Mouse (Mus musculus) urinary bladder, postnatal 14 days (tissue): Measurements from ENCODE around the gene Fjx1.

Experiments used
- DNase-seq: peaks from one replicate; pipeline ENCODE4 v3.0.0; 2021; ENCODE audit warnings: low spot score

Gene Fjx1

DNA sequence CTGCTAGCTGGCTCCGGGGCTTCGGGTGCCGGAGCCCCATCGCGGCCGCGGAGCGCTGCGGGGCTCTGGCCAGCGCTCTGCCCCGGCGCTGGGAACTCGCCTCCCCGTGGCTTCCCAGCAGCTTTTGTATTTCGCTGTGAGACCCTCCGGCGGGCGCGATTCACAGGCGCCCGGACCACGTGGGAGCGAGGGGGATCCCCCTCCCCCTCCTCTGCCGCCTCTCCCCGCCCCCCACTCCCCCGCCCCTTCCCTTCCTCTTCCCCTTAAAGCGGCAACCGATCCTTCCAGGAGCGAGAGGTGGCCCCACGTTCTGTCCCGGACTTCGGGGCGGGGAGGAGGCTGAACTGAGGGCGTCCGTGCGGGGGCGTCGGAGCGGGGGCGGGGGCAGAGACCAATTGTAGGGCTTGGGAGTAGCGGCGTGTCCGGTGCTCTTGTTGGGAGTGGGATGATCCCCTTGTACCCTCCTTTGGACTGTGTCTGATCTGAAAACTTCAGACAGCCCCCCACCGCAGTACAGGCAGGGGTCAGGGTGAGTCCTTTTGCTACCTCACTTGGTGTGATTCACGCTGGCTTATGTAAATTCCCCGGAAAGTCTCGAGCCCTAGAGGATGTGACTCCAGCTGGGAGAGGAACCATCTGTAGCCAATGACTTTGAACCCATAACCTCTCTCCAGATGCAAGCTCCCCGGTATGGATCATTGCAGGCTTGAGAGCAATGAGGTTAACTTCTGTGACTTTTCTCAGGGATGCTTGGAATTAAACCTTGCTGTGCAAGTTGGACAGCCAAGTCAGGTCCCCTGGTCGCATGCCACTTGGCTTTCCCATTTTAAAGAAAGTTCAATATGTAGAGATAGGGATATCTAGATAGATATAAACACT, at the start of gene Fjx1:
Gene Fjx1, minus strand, starts transcription at position 829 of the 879 bp plus-strand sequence.
- DNase-seq: peak; percentile 39

DNA sequence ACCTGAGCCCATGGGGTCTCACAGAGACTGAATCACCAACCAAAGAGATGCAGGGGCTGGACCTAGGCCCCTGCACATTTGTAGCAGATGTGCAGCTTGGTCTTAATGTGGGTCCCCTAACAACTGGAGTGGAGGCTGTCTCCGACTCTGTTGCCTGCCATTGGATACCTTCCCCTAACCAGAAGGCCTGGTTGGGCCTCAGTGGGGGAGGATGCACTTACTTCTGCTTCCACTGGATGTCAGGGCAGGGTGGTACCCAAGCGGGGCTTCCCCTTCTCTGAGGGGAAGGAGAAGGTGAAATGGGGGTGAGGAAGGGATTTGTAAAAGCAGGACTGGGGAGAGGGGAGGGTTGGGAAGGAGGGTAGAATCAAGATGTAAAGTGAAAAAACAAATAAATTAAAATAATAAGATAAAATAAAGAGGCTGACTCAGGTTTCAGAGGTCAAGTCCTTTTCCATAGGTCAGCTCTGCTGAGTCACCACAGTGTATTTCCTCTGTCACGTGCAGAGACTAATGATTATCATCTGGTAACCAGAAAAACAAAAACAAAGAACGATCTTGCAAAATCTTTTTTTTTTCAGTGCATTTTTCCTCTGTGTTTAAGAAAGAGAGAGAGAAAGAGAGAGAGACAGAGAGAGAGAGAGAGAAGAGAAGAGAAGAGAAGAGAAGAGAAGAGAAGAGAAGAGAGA, 47.8 kb upstream of the Fjx1 start:
- no peak for DNase-seq

DNA sequence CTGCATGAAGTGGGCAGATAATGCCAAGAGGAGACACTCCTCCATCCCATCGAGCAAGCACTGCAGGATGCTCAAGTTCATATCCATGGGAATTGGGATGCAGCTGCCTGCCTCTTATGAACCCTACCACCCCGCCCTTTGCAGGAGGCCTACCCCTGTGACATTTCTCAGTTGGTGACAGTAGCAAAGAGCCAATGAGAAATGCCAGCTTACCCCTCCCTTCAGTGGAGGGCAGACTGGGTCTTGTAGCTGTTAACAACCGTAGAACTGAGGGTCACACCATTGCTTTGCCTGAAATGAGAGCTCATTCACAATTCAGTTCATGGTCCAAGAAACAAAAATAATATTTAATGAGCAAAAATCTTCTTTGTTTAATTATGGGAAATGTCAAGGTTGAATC, 28.4 kb upstream of the Fjx1 start:
- no peak for DNase-seq

DNA sequence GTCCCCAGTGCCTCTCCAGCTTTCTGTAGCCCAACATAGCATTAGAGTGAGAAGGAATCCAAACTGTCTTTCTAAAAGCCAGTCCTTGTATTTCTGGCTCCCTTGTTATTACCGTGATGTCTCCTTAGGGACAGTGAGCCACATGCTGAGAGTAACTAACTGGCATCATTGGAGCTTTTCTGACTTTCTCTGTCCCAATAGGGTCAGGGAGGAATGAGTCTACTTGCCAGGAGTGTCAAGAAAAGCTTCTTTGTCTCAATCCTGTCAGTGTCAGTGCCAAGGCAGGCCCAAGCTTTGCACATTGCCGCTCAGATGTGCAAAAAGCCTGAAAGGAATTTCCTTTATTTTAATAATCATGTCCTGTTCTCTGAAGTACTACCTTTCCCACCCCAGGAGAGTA, 23.8 kb upstream of the Fjx1 start:
- DNase-seq: no peak

DNA sequence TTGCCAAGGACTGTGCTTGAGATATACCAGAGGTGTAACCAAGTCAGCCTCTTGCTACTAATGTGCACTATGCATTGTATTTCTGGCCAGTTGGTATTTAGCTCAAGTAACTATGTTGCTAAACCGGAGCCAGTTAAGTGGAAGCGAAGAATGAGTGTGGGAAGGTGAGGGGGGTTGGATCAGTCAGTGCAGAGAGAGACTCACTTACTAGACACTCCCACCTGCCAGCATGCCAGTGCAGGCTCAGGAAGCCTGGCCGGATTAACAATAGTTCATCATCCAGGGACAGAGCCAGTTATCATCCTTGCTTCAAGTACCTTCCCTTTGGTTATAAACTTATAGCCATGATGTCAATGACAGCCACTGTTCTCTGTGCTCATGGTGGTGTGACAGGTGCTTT, 16.3 kb upstream of the Fjx1 start:
- DNase-seq: no peak

DNA sequence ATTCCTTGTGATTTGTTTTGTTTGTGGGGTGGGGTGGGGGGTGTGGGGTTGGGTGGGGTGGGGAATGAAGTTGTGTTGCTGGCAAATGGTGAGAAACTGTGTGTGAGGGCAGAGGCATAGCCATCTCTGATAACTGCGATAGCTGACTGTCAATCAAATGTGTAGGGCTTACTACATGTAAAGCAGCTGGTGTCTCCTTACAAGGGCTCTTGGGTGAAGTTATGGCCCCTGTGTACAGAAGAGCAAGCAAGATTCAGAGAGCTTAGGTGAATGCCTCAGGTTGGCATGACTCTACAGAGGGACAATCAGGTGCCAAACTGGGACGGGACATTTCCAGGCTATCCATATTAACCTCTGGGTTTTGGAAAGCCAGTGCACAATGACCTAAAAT, 12.0 kb upstream of the Fjx1 start:
- no peak for DNase-seq

DNA sequence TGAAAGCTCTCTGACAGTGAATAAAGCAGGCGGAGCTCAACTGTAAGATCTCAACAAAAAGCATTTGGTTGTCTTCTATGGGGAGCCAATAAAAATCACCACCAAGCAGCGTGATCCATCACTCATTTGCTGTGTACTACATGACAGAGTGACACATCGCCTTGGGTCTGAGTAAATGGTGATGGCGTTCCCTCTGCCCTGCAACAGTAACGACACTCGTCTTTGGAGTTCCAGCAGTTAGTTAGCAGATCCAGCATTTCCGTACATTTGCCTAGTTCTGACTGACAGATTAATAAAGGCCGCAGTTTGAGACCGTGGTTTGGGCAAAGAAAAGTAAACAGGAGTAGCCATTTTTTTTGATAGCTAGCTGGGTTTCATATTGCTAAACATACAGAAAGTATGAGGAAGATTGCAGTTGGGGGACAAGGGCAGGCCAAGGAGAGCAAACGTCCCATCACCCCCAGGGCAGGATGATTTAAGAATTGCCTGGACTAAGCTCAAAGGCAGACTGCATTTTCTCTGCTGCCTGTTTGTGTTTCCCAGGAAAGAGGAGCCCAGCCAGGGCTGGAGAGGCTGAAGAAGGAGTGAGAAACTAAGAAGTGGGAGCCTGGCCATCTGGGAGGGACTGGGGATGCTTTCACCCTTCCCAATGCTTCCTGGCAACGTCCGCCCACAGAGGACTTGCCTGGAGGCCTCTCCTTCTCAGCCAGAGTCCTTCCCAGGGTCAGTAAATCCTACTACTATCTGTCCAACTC, 11.5 kb upstream of the Fjx1 start:
- DNase-seq: peak; percentile 78

DNA sequence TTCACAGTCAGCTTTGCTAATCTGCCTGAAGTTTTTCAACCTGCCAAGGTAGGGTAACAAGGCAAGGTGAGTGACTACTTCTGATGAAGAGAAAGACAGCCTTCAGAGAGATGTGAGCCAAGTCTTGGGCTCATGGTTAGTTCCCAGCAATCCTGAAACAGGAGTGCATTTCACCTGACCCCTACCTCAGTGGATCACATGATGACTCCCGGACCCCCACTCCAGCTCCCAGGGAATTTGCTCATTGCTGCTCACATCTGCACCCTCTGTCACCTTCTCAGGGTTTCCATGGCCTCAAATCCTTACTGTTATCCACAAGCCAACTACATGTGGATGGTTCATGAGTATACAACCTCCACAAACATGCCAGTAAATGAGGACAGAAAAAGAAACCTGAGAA, 9.2 kb upstream of the Fjx1 start:
- no peak for DNase-seq

DNA sequence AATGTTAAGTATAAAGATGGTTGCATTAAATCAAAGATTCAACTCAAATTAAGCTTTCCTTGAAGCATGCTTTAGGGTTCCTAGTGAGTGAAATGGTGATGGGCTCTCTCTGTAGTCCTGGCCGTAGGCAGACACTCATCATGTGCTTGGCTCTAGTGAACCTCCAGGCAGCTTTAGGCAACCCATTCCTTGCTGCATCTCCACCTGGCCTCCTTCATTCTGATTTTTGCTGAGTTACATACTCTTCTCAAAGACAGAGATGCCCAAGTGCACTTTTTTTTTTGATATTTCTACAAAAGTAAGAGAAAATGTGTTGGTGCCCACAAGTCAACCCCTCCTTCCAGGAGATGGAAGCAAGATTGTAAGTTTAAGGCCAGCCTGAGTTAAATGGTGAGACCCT, 2.8 kb upstream of the Fjx1 start:
- DNase-seq: no peak

DNA sequence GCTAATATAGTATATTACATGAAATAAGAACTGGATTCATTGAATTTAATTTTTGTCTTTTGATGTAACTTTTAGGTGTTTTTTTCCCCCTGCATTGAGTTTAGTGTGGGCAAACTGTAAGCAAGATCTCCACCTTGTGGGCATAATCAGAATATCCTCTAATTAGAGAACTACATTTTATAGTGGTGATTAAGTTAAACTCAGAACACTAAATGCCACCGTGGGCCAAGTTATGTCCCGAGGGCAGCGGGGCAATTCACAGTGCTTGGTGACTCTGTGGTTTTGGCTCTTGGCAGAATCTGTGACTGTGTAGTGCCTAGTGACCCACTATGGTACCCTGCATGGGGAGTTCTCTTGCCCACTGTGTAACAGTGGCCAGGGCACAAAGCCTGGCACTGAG, 1.1 kb upstream of the Fjx1 start:
- no peak for DNase-seq

DNA sequence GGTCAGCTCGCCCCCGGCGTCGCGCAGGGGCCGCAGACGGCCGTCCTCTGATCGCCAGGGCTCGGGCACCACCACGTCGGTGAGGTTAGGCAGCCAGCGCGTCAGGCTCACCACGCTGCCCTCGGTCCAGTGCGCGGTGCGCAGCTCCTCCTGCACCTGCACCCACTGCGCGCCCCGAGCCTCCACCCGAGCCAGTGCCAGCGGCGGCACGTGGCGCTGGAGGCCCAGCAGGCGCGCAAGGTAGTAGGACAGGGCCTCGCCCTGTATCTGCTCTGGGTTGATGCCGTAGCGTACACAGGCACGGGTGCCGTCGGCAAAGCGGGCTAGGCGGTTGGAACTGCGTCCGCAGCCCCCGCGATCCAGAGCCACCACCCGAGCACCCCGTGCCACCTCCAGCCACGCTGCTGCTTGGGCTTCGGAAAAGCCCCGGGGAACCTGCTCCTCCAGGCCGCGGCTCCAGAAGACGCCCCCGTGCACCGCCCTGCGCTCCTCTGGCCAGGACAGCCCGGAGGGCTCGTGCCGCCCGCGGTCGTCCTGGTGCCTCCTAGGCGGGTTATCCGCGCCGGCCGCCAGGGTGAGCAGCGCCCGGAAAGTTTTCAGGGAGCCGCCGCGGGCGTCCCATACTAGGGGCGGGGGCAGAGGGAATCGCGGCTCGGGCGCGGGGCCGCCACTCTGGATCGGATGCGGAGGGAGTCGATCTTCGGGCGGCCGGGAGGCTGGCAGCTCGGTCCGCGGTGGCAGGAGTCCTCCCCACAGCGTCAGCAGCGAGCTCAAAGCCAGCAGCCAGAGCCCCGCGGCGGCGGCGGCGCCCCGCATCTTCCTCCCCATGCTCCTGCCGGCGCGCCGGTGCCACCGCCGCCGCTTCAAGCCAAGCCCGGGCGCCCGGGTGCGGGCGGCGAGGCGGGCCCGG, 1.3 kb downstream of the Fjx1 start:
- peak; percentile 45 for DNase-seq

DNA sequence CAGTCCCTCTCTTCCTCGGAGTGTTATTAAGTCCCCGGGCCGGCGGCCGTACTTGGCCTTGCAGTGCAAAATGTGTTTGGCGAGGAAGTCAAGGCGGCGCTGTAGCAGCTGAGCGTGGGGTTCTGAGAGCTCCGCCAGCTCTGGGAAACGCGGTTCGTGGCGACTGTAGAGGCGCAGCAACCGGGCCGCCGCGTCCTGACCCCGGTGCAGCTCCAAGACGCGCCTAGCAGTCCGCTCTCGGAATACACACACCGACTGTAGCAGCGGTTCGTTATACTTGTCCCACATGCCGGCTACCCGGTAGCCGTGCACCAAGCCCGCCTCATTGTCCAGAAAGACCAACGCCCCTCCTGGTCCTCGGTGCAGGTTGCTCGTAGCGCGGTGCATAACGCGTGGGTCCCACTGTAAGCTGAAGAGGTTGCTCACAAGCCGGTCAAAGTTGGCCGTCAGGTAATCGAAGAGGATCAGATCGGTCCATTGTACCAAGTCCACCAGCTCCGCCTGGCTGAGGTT, 2.0 kb downstream of the Fjx1 start:
- DNase-seq: peak; percentile 59

DNA sequence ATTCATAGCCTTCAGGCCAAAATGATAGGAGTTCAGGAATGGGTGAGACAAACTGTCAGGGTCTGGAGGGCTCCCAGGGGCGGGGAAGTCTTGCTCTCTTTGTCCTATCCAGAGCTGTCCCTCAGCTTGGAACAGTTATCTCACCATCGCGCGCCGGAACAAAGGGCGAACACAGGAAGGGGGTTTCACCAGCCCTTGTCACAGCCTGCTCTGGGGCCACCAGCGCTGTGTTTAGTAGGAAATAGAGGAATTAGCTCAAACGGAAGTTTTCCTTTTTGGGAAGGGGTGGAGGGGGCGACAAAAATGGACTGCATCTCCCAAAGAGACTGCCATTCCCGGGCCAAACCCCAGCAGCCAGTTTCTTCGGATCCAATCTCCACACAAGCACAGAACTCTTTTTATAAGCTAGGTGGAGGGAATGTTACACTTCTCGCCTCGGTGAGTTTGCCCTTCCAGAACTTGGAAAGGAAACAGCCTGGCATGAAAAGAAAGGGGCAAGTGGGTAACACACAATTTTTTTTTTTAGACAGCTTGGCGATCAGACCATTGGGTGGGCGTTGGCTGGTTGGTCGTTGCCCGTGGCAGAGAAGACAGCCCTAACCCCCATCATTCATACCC, 2.6 kb downstream of the Fjx1 start:
- DNase-seq: peak; percentile 45

DNA sequence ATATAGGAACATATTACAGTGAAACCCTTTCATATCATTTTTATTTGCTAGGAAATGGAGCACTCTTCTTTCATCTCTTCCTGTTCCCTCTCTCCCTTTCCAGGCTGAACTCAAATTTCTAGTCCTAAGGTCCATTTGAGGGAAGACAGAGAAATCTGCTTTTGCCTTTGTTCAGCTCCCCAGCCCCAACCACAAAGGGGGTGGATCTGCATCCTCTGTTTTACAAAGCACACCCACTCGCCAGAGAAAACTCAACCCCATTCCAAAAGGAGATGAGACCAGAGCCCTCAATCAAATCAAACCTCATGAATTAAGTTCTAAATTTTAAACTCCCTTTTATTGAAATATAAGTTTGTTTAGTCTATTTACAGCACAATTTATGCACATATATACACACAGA, 3.2 kb downstream of the Fjx1 start:
- no peak for DNase-seq

DNA sequence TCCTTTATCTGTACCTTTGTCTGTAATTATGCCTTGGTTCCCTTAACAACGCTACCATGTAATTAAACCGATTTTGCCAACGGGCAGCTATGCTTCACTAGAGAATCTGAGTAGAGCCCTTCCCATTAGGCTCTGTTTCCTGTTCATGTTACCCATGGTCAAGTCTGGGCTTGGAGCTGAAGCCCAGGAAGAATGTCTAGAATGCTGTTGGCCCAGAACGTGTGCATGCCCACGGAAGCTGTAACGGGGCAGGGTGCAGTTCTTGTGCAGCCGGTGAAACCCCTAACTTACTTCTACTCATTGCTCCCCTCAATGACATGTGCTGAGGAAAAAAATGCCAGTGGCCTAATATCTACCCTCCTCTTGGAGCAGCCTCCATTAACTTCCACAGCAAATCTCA, 4.5 kb downstream of the Fjx1 start:
- DNase-seq: peak; percentile 54

DNA sequence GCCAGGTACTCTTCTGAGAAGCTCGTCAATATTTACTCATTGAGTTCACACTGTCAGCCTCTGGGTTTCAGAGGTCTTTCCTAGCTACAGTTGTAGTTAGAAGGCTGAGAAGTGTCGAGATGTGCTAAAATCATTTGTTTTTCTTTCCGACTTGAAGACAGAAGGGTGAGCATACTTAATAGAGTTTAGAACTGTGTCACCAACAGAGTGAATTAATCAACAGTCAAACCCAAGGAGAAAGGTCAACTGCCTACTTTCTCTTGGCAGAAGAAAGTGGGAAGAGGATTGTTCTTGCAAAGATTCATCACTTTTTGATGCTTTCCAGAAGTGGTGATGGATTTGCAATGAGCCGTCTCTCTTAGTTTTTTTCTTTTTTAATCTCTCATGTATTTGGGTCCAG, 5.4 kb downstream of the Fjx1 start:
- no peak for DNase-seq

DNA sequence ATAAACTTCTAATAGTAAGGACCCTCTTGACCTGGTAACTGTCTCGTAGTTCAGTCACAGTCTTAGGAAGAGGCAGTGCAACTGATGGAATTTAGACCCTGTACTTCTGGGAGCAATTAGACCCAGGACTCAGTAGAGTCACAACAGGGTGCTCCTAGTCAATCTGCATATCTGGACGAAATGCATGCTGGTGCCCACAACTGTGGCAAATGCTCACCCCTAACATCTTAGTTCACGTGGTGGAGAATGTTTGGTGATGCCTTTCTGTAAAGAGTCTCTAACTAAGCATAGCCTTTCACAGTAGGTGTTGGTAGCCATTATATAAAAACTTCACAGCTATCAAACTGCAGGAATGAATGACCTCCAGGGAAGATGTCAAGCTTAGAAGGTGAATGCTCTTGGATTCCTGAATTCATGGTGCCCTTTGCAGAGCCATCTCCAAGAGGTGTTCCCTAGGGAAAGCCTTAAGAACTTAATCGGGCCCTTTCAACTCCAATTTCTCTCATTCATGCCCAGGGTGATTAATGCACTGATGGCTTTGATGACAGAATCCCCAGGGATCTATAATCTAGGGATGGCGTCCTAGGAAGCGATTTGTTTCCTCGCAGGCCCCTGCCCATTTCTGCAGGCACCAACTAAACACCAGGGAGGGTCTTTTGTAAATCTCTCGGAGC, 14.8 kb downstream of the Fjx1 start:
- DNase-seq: no peak

DNA sequence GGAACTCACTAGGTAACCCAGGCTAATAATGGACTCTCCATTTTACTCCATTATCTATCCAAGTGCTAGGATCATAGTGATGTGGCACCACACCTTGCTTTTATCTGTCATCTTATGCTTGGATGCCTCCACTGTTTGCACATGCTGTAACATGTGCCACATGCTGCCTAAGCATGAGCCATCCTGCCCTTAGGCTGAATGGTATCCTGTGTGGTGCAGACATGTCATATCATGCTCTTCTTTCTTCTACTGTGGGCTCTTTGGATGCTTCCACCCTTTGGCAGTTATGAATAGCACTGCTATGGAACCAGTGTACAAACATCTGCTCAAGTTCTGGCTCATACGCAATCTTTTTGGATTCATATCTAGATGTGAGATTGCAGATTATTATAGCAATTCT, 18.4 kb downstream of the Fjx1 start:
- peak; percentile 23 for DNase-seq

DNA sequence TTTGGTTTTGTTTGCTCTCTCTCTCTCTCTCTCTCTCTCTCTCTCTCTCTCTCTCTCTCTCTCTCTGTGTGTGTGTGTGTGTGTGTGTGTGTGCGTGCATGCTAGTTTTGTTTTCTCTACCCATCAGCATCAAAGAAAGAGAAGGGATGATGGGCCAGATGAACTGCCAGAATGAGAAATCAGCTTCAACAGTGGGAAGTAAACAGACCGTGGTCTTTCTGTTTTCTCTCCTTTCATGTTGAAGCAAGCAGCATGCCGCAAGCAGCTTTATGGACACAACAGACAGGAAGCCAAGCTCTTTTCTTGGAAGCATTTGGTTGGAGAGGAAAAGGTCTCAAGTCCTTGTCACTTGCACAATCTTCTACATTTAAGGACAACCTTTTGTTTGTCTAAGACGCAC, 21.2 kb downstream of the Fjx1 start:
- DNase-seq: no peak

DNA sequence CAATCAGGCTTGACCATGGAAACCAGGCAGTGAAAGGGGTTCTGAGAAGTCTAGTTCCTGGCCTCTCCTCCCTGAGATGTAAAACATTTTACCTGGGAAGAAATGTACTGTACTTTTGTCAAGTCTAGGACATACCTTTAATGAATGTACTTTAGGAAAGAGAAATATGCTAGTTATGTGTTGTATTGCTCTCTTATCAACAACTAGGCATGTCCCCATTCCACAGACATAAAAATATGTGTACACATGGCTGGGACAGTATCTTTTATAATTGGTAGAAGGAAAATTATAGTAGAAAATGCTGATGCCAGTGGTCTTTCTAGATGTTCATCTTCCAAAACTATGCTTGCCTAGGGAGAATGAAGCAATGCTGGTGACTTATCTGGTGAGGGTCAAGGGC, 24.3 kb downstream of the Fjx1 start:
- no peak for DNase-seq

DNA sequence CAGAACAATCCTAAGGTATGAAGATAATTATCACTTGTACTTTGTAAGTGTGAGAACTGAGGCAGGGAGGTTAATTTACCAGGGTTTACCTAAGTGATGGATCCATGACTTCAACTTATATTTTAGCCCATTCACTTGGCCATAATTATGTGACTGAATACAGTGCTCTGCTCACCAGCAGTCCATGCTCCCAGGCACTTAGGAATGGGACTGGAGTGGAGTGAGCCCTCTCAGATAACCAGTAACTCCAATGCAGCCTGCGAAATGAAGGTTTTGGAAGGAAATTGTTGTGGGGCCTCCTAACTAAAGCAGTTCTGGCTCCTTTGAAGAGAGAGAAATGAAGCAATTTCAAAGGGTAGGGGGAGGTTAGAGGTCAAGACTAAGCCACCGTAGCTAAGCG, 25.9 kb downstream of the Fjx1 start:
- DNase-seq: no peak
